Mouse (Mus musculus) adrenal gland, postnatal 4 days (tissue): ENCODE results near the gene 2410002F23Rik. TPM values are rescaled to one million over a fixed set of nuclear protein-coding genes. Genes with fewer than 3 reads are reported as not detected.
"Not testable (repeated sequence)": the region's sequence is repeated elsewhere in the genome, so short reads cannot be mapped to it uniquely, and the experiment has no call there.

ENCODE experiments used
- DNase-seq, 2 experiments: peaks; one replicate each; pipeline ENCODE4 v3.0.0; 2021 to 2022; ENCODE audit warnings: low spot score in 2 of 2, mixed read lengths in 2 of 2
- long read RNA-seq, 2 experiments: library from polyadenylated mRNA; stranded (forward); transcript quantifications; one replicate each; pipeline ENCODE4 v2.0.0; 2021
- total RNA-seq, 2 experiments: library from RNA; stranded (reverse); gene quantifications; 2 replicates each; pipeline ENCODE4 v1.2.3; 2021

The 2410002F23Rik gene
- total RNA-seq = 100 to 1,000 TPM; 210 to 226 TPM
- long read RNA-seq, experiment 1, transcript 2410002F23Rik-201 (6 exons, 1,982 nt) = major isoform, 73 of 104 reads
- long read RNA-seq, experiment 1, transcript 2410002F23Rik-206 (5 exons, 3,336 nt) = minor isoform, 9 of 104 reads
- long read RNA-seq, experiment 1, transcript 2410002F23Rik-208 (6 exons, 784 nt) = minor isoform, 7 of 104 reads
- long read RNA-seq, experiment 1, partial matches to known transcripts = 1 of 104 reads
- long read RNA-seq, experiment 1, other reads (novel, unspliced or antisense) = 11 of 104 reads
- long read RNA-seq, experiment 2, full-length matches to known transcripts = 246 of 288 reads
- long read RNA-seq, experiment 2, partial matches to known transcripts = 9 of 288 reads
- long read RNA-seq, experiment 2, other reads (novel, unspliced or antisense) = 33 of 288 reads

GRCm38 (mm10) chr7:44246055-44246983, at the start of gene 2410002F23Rik, which contains the start of gene 1700028J19Rik:
2410002F23Rik (plus strand) TSS chr7:44246722.
1700028J19Rik (minus strand) TSS chr7:44246695.
- DNase-seq = peak; percentile 82 to 83

- DNase-seq = no peak
Observed at GRCm38 (mm10) chr7:44197891-44198290, 48.6 kb upstream of the 2410002F23Rik start, which contains the start of gene Klk1b3. Klk1b3 (plus strand) TSS chr7:44198191.

GRCm38 (mm10) chr7:44207135-44207534, 39.4 kb upstream of the 2410002F23Rik start, which contains the start of gene Klk1b4:
Klk1b4 (plus strand) TSS chr7:44207435.
- DNase-seq = not testable (repeated sequence)

GRCm38 (mm10) chr7:44208307-44208706, 38.2 kb upstream of the 2410002F23Rik start:
- no peak for DNase-seq

- no peak for DNase-seq
Observed at GRCm38 (mm10) chr7:44215645-44216044, 30.9 kb upstream of the 2410002F23Rik start, which contains the start of gene Klk1b5. Klk1b5 (plus strand) TSS chr7:44215945.

GRCm38 (mm10) chr7:44221601-44222000, 24.9 kb upstream of the 2410002F23Rik start:
- not testable (repeated sequence) for DNase-seq

GRCm38 (mm10) chr7:44222335-44222734, 24.2 kb upstream of the 2410002F23Rik start:
- not testable (repeated sequence) for DNase-seq

GRCm38 (mm10) chr7:44225076-44225475, 21.4 kb upstream of the 2410002F23Rik start, which contains the start of gene Klk1:
Klk1 (plus strand) TSS chr7:44225360.
- no peak for DNase-seq

GRCm38 (mm10) chr7:44235909-44236308, 10.6 kb upstream of the 2410002F23Rik start, which contains the start of gene Gm36864:
Gm36864 (plus strand) TSS chr7:44236177.
- no peak for DNase-seq

GRCm38 (mm10) chr7:44239913-44240312, 6.6 kb upstream of the 2410002F23Rik start:
- DNase-seq = no peak

- no peak for DNase-seq
Observed at GRCm38 (mm10) chr7:44240712-44241111, 5.8 kb upstream of the 2410002F23Rik start.

- no peak for DNase-seq
Observed at GRCm38 (mm10) chr7:44241163-44241562, 5.4 kb upstream of the 2410002F23Rik start.

- DNase-seq = no peak
Observed at GRCm38 (mm10) chr7:44244080-44244479, 2.4 kb upstream of the 2410002F23Rik start.

GRCm38 (mm10) chr7:44246984-44247470, 505 bp downstream of the 2410002F23Rik start:
- DNase-seq = peak in 1 of 2 experiments; percentile 14

GRCm38 (mm10) chr7:44247971-44248370, 1.4 kb downstream of the 2410002F23Rik start:
- no peak for DNase-seq

GRCm38 (mm10) chr7:44249248-44249647, 2.7 kb downstream of the 2410002F23Rik start:
- DNase-seq = no peak

- DNase-seq = peak; percentile 23 to 39
Observed at GRCm38 (mm10) chr7:44250732-44251275, 4.3 kb downstream of the 2410002F23Rik start.

- no peak for DNase-seq
Observed at GRCm38 (mm10) chr7:44253023-44253616, 6.6 kb downstream of the 2410002F23Rik start.

GRCm38 (mm10) chr7:44254930-44255329, 8.4 kb downstream of the 2410002F23Rik start:
- DNase-seq = no peak

GRCm38 (mm10) chr7:44257278-44257677, 10.8 kb downstream of the 2410002F23Rik start, which contains the start of gene Acp4:
Acp4 (minus strand) TSS chr7:44257378.
- no peak for DNase-seq
